In the genomic region with DNA sequence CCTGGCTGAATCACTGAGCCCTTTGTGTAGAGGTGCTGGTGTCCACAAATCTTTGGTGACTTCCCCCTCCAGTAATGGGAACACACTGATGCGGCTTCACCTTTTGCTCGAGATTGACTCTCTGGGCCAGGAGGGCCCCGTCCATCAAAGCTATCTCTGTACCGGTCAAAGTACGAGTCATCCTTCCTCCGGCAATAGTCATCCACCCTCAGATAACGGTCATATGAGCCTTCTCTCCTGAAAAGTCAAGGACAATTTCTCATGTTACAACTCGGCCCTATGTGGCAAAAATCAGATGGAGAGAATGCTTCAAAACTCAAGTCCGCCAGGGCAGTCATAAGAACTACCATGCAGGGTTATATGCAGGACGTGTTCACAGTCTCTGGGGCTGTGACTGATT, we compare ENCODE assay signal across 22 mouse cellular contexts. TPM values are rescaled to one million over a fixed set of nuclear protein-coding genes. Genes with fewer than 3 reads are reported as not detected.
DNase-seq lines count a peak whose midpoint lies in the region; ATAC-seq and TF ChIP-seq lines count a peak whose summit lies in the region.
"Had no signal": no experiment of that assay in that cellular context is flagged by ENCODE, and none has a peak within 500 bp of the region (broad histone marks: within the 10 kb centered on the region; RNA-seq: fewer than 3 reads in every experiment).

No protein-coding gene starts in this region.

- no peak for ATAC-seq in cerebellum, adult (ENCODE audit: insufficient number of reproducible peaks, low FRiP score, low TSS enrichment)
- ATAC-seq: activated CD4-positive, CD25-positive, alpha-beta regulatory T cell, adult 4 months; forebrain, embryonic 15.5 days; hindbrain, postnatal 0 days; Patski had no signal

- peaks cover 49% of the 10 kb centered on the region for H3K4me1 ChIP-seq in liver, adult 2 months (ENCODE audit: control insufficient read depth, insufficient read depth, low read length)
- H3K4me1 ChIP-seq: embryonic facial prominence, embryonic 15.5 days; forebrain, embryonic 10.5 days; forebrain, embryonic 15.5 days; hindbrain, embryonic 13.5 days had no signal

- peaks cover 19% of the 10 kb centered on the region for H3K36me3 ChIP-seq in liver, adult 2 months (ENCODE audit: control insufficient read depth, insufficient read depth, low read length)

- peak; percentile 81 to 86 for DNase-seq in adrenal gland, adult (ENCODE audit: inconsistent age in 2 of 2, low spot score in 1 of 2)
- no peak for DNase-seq in adrenal gland, postnatal 4 days (ENCODE audit: low spot score in 2 of 2)
- DNase-seq in liver, adult 2 months (ENCODE audit: extremely low read depth, low read depth, low spot score) = peak; percentile 68
- DNase-seq in liver = no peak
- DNase-seq in adrenal gland, postnatal 14 days = peak; percentile 65
- no peak for DNase-seq in urinary bladder, postnatal 10 days (ENCODE audit: low spot score)
- no peak for DNase-seq in right cerebral cortex, adult 18-20 months
- DNase-seq: cerebellum, adult 8-10 months; cerebellum, postnatal 14 days; embryo, embryonic 11 days; gastrocnemius, postnatal 10 days; heart, postnatal 14 days had no signal

- no peaks in the 10 kb centered on the region for H3K27me3 ChIP-seq in liver, adult 2 months (ENCODE audit: control insufficient read depth, insufficient read depth, low read length)
- H3K27me3 ChIP-seq: CH12.LX; embryonic facial prominence, embryonic 15.5 days; forebrain, embryonic 15.5 days; hindbrain, embryonic 13.5 days; Patski had no signal

- no peak overlapping the region for H3K4me3 ChIP-seq in liver, adult 2 months (ENCODE audit: insufficient read depth, low read depth, low read length)
- H3K4me3 ChIP-seq: embryonic facial prominence, embryonic 15.5 days; erythroblast, embryonic 14.5 days; forebrain, embryonic 10.5 days; forebrain, embryonic 15.5 days; hindbrain, embryonic 13.5 days had no signal

- TF ChIP-seq CTCF in liver, adult 2 months (IDR thresholded peaks at IDR 0.05; ENCODE audit: low read depth, low read length) = no peak

- peak overlapping the region; percentile 42 for H3K27ac ChIP-seq in liver, adult 2 months (replicated peaks; ENCODE audit: insufficient read depth, low read depth, low read length)
- H3K27ac ChIP-seq: embryonic facial prominence, embryonic 15.5 days; forebrain, embryonic 10.5 days; forebrain, embryonic 15.5 days; hindbrain, embryonic 13.5 days; hindbrain, postnatal 0 days had no signal

- no peak overlapping the region for H3K9ac ChIP-seq in liver, adult 2 months (ENCODE audit: low read depth, low read length)
- H3K9ac ChIP-seq: embryonic facial prominence, embryonic 15.5 days; forebrain, embryonic 15.5 days; hindbrain, embryonic 13.5 days had no signal

- no peak for TF ChIP-seq POLR2A in liver, adult 2 months (IDR thresholded peaks at IDR 0.05; ENCODE audit: extremely low read depth, insufficient read depth, low read length)

- WGBS in liver, adult 2 months = 22% methylated on average over 10 of the region's 10 CpGs

- peaks cover 5% of the 10 kb centered on the region for H3K79me2 ChIP-seq in liver, adult 2 months (ENCODE audit: control insufficient read depth, insufficient read depth, low read length)

RNA-seq across cellular contexts. Expression of gene Ncoa5, which starts 24.3 kb away (rescaled TPM):
- total RNA-seq in adrenal gland, postnatal 4 days (2021) = 10 to 100 TPM; 43.7 to 50.1 TPM
- 4.3 and 6.8 TPM in 2 replicates for total RNA-seq in liver, adult 2 months (2014; rRNA removed)
- polyA plus RNA-seq in liver, adult 2 months (2012; rRNA removed) = 9.2 and 11.5 TPM in 2 replicates
- total RNA-seq in adrenal gland, postnatal 14 days (2021) = 37.6 and 40.5 TPM in 2 replicates

RNA-seq across cellular contexts. Expression of gene Cd40, which starts 45.1 kb away (rescaled TPM):
- total RNA-seq in adrenal gland, postnatal 4 days (2021) = 1 to 10 TPM; 6.3 to 8.5 TPM
- 0.74 and 1.7 TPM in 2 replicates for total RNA-seq in liver, adult 2 months (2014; rRNA removed)
- 0.37 and 1.0 TPM in 2 replicates for polyA plus RNA-seq in liver, adult 2 months (2012; rRNA removed)
- total RNA-seq in adrenal gland, postnatal 14 days (2021) = 3.3 and 6.5 TPM in 2 replicates

RNA-seq across cellular contexts. Expression of gene Slc12a5, which starts 49.7 kb away (rescaled TPM):
- 10 to 100 TPM; 12.7 to 14.0 TPM for total RNA-seq in adrenal gland, postnatal 4 days (2021)
- 0.46 and 0.54 TPM in 2 replicates for total RNA-seq in liver, adult 2 months (2014; rRNA removed)
- polyA plus RNA-seq in liver, adult 2 months (2012; rRNA removed) = 0.85 and 1.1 TPM in 2 replicates
- total RNA-seq in adrenal gland, postnatal 14 days (2021) = 8.4 and 8.7 TPM in 2 replicates
- polyA plus RNA-seq: erythroblast, embryonic 14.5 days had no signal

Comparison
In these comparisons a context has a peak if more than half of its experiments do, and no peak if none do; other contexts are left out.
1. DNase-seq: peak in adrenal gland, adult (2 of 2), liver, adult 2 months (single experiment) and adrenal gland, postnatal 14 days (single experiment); none in adrenal gland, postnatal 4 days (0 of 2), liver (single experiment), urinary bladder, postnatal 10 days (single experiment) and right cerebral cortex, adult 18-20 months (single experiment).